Mouse (Mus musculus): ENCODE results near the gene Bcap29. TPM values are rescaled to one million over a fixed set of nuclear protein-coding genes. Genes with fewer than 3 reads are reported as not detected.
"Not testable (repeated sequence)": the region's sequence is repeated elsewhere in the genome, so short reads cannot be mapped to it uniquely, and the experiment has no call there.

Gene Bcap29
- polyA plus RNA-seq, 1 experiment = 0.32 TPM

DNA sequence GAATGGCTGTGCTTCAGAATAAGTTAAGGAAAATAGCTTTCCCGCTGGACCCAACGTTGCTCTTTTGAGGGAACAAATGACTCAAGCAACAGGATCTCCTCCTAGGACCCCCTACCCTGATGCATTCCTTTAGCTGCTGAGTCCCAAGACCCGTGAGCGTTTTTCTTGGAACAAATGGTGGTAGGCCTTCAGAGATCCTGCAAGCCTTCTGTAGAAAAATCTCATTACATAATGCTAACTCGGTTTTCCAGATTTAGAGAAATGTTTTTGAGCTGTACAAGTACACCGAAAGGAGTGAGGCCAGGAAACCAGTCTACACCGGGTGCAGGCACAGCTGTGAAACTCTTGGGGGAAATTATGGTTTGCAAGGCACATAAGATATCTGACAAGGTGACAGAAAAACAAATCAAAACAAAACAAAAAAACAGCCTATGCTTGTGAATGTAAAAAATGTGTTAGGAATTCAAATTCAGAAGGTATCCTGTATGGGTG, 53.1 kb downstream of the Bcap29 start:
- no peaks in the 10 kb centered on the region for H3K36me3 ChIP-seq (ENCODE audit: control insufficient read depth)
- TF ChIP-seq TAL1 (IDR thresholded peaks at IDR 0.05; ENCODE audit: low read length) (no peak), GATA1 (IDR thresholded peaks at IDR 0.05; ENCODE audit: low read length) (no peak)
- H3K4me3 ChIP-seq (replicated peaks) = no peak overlapping the region
- no peaks in the 10 kb centered on the region for H3K27me3 ChIP-seq (ENCODE audit: control insufficient read depth)
- no peaks in the 10 kb centered on the region for H3K4me1 ChIP-seq (ENCODE audit: control insufficient read depth)
- H3K9me3 ChIP-seq (ENCODE audit: control insufficient read depth, low read length) = no peaks in the 10 kb centered on the region; the same call in 1 of the 2 replicates

DNA sequence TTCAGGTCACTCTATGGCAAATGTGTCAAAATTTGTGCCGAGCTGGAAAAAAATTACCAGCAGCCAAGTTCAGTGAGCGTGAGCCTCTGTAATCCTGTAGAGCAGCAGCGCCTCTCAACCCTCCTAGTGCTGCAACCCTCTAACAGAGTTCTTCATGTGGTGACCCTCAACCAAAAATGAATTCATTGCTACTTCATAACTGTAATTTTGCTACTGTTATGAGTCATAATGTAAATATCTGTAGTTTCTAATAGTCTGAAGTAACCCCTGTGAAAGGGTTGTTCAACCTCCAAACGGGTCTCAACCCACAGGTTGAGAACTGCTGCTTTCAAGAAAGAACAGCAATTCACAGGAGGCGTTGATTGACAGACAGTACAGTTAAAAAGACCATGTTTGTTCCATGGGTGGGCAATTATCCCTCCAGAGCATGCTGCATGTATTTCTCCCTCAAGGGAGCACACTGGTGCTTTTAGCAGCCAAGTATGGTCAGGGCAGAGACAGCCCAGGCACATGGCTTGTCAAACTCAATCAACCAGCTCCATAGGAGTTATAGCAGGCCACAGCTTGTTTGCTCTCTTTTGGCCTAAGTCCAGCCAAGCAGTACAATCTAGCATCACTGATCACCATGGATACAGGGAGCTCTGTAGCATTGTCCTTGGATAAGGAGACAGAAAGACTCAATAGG, 53.7 kb downstream of the Bcap29 start:
- no peak overlapping the region for H3K4me3 ChIP-seq (replicated peaks)
- no peaks in the 10 kb centered on the region for H3K36me3 ChIP-seq (ENCODE audit: control insufficient read depth)
- no peaks in the 10 kb centered on the region for H3K4me1 ChIP-seq (ENCODE audit: control insufficient read depth)
- H3K27me3 ChIP-seq (ENCODE audit: control insufficient read depth) = no peaks in the 10 kb centered on the region
- no peaks in the 10 kb centered on the region; the same call in 1 of the 2 replicates for H3K9me3 ChIP-seq (ENCODE audit: control insufficient read depth, low read length)
- TF ChIP-seq TAL1 (IDR thresholded peaks at IDR 0.05; ENCODE audit: low read length) (no peak), GATA1 (IDR thresholded peaks at IDR 0.05; ENCODE audit: low read length) (no peak)

DNA sequence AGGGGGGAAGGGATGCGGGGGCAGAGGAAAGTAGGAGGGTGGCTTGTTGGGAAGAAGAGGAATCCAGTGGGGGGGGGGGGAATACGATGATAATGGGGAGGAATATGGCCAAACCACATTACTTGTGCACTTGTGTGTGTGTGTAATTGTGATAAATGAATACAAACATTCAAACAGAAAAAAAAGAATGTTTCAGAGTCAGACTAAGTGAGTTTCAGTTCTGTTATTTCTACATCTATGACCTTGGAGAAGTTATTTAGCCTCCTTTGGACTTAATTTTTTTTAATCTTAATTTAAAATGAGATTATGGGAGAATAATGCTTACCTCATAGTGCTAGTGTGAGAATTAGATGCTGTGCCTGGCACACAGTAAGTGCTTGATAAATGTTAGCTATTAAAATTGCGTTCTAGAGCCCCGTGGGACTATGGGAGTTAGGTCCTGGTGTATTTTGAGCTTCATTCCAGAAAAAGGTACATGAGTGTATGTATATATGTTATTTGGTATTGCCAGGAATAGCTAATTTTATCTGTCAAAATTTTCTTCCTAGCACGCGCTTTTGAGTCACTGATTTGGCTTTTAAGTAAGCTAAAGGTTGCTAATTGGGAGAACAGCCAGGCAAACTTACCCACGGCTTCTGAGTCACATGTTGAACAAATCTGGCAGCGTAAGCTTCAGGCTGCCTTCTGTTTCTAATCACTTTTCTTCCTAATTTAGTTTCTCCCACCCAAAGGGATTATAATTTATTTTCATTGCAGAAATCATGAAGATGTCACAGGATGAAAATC, 55.6 kb downstream of the Bcap29 start:
- Histone ChIP-seq H3K9me3 (ENCODE audit: control insufficient read depth, low read length) (no peaks in the 10 kb centered on the region; the same call in 1 of the 2 replicates), H3K27me3 (ENCODE audit: control insufficient read depth) (no peaks in the 10 kb centered on the region), H3K4me1 (ENCODE audit: control insufficient read depth) (no peaks in the 10 kb centered on the region), H3K36me3 (ENCODE audit: control insufficient read depth) (no peaks in the 10 kb centered on the region), H3K4me3 (replicated peaks) (no peak overlapping the region)
- TF ChIP-seq TAL1 (IDR thresholded peaks at IDR 0.05; ENCODE audit: low read length) = no peak
- no peak for TF ChIP-seq GATA1 (IDR thresholded peaks at IDR 0.05; ENCODE audit: low read length)

DNA sequence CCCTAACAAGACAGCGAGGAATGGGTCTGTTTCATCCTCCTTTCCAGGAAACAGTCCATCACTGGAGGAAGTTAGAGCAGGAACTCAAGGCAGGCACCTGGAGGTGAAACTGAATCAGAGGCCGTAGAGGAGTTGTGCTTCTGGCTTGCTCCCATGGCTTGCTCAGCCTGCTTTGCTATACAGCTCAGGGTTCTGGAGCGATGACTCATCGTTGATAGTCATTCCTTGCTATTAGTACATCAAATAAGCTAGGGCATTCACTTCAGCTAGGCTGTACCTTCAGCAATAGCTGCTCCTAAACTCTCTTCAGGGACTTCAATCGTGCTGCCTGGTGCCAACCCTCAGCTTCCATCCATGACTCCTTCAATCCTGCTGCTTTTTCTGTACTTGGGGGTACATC, 60.0 kb downstream of the Bcap29 start:
- Histone ChIP-seq H3K27me3 (ENCODE audit: control insufficient read depth) (no peaks in the 10 kb centered on the region), H3K4me1 (ENCODE audit: control insufficient read depth) (no peaks in the 10 kb centered on the region), H3K9me3 (ENCODE audit: control insufficient read depth, low read length) (no peaks in the 10 kb centered on the region; the same call in 1 of the 2 replicates), H3K4me3 (replicated peaks) (no peak overlapping the region), H3K36me3 (ENCODE audit: control insufficient read depth) (no peaks in the 10 kb centered on the region)
- TF ChIP-seq TAL1 (IDR thresholded peaks at IDR 0.05; ENCODE audit: low read length) (no peak), GATA1 (IDR thresholded peaks at IDR 0.05; ENCODE audit: low read length) (no peak)

DNA sequence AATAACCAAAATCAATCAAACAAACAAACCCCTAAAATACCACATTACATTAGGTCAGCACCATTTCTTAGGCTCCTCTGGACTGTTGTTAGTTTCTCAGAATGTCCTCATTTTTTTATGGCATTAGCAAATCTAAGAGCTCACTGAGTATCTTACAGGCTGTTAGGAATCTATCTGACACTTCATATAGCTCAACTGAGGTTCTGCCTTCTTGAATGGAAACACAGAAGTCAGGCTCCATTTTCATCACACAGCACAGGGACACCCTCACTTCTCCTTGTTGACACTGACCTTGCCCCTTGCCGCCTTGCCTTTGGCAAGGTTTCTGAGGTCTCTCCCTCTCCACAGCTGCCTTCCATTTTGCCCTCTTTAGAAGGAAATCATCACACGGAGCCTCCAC, 64.7 kb downstream of the Bcap29 start:
- Histone ChIP-seq H3K4me1 (ENCODE audit: control insufficient read depth) (no peaks in the 10 kb centered on the region), H3K27me3 (ENCODE audit: control insufficient read depth) (no peaks in the 10 kb centered on the region), H3K4me3 (replicated peaks) (no peak overlapping the region), H3K9me3 (ENCODE audit: control insufficient read depth, low read length) (no peaks in the 10 kb centered on the region), H3K36me3 (ENCODE audit: control insufficient read depth) (no peaks in the 10 kb centered on the region)
- TF ChIP-seq GATA1 (IDR thresholded peaks at IDR 0.05; ENCODE audit: low read length) (no peak), TAL1 (IDR thresholded peaks at IDR 0.05; ENCODE audit: low read length) (no peak)

DNA sequence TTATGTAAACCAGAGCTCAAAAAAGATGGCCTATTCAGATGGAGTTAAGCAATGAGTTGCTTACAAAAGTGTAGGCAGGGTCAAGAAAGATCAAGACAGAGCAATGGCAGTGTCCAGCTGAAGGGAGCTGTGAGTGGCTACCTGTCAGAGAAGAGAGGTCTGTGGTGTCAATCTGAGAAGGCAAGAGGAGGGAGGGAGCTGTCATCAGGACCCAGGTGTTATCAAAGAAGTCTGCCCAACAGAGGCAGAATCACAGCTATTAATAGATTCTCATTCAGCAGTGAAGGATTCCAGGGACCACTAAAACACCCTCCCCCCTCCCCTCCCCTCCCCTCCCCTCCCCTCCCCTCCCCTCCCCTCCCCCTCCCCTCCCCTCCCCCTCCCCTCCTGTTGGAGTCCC, 65.8 kb downstream of the Bcap29 start:
- no peaks in the 10 kb centered on the region for H3K27me3 ChIP-seq (ENCODE audit: control insufficient read depth)
- H3K4me3 ChIP-seq (replicated peaks) = no peak overlapping the region
- no peaks in the 10 kb centered on the region for H3K9me3 ChIP-seq (ENCODE audit: control insufficient read depth, low read length)
- TF ChIP-seq TAL1 (IDR thresholded peaks at IDR 0.05; ENCODE audit: low read length) = no peak
- TF ChIP-seq GATA1 (IDR thresholded peaks at IDR 0.05; ENCODE audit: low read length) = no peak
- H3K4me1 ChIP-seq (ENCODE audit: control insufficient read depth) = no peaks in the 10 kb centered on the region
- H3K36me3 ChIP-seq (ENCODE audit: control insufficient read depth) = no peaks in the 10 kb centered on the region

DNA sequence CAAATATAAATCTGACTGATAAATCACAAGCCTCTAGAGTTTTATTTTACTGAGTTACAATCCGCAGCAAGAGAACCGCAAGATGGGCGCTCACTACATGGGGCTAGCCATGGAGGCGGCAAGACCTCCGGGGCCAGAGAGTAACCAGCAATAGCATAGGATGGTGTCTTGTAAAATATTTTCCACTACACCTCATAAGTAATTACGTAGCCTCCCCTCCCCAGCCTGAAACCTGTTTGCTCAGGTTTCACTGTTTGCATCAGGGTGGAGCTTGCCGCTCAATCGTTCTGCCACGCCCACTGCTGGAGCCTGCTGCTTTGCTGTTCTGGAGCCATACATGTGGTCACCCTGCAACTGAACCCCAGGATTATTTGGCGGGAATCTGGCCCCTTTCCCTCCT, 66.9 kb downstream of the Bcap29 start:
- not testable (repeated sequence) for H3K4me1 ChIP-seq (ENCODE audit: control insufficient read depth); H3K36me3 ChIP-seq (ENCODE audit: control insufficient read depth); H3K9me3 ChIP-seq (ENCODE audit: control insufficient read depth, low read length); H3K27me3 ChIP-seq (ENCODE audit: control insufficient read depth); H3K4me3 ChIP-seq (replicated peaks)

DNA sequence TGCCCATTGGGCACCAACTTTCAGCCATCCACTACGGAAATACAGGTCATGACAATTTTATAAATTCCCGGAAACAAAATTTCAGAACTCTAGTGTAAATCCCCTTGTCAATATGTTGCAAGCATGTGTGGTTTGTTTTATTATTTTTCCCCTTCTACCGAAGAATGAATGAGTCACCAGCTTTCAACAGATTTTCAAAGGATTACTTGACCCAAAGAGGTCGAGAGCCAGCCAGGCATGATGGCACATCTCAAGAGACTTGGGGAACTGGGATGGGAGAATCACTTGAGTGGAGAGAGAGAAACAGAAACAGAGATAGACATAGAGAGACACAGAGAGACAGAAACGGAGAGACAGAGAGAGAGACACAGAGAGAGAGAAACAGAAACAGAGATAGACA, 73.7 kb downstream of the Bcap29 start:
- Histone ChIP-seq H3K9me3 (ENCODE audit: control insufficient read depth, low read length) (peaks cover 5% of the 10 kb centered on the region; the same call in 1 of the 2 replicates), H3K36me3 (ENCODE audit: control insufficient read depth) (no peaks in the 10 kb centered on the region), H3K4me1 (ENCODE audit: control insufficient read depth) (peaks cover 3% of the 10 kb centered on the region), H3K4me3 (replicated peaks) (no peak overlapping the region), H3K27me3 (ENCODE audit: control insufficient read depth) (peaks cover 65% of the 10 kb centered on the region)
- TF ChIP-seq GATA1 (IDR thresholded peaks at IDR 0.05; ENCODE audit: low read length) = no peak
- no peak for TF ChIP-seq TAL1 (IDR thresholded peaks at IDR 0.05; ENCODE audit: low read length)

DNA sequence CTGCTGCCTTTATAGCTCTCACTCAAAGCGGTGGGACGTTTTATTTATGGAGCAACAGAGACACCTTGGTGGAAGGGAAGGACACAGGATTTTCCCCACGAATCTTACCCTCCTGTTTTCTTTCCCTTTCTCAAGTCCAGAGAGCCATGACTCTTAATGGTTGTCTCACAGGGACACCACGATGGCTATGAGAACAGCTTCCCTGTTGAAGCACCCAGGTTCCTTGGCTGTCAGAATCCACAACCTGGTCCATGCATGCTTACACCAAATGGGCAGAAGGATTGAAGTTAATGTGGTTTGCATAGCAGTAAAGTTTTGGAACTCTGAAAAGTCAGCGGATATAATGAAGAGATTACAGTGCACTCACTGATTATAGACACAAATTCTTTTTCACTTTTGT, 74.5 kb downstream of the Bcap29 start:
- TF ChIP-seq GATA1 (IDR thresholded peaks at IDR 0.05; ENCODE audit: low read length) (no peak), TAL1 (IDR thresholded peaks at IDR 0.05; ENCODE audit: low read length) (no peak)
- Histone ChIP-seq H3K36me3 (ENCODE audit: control insufficient read depth) (no peaks in the 10 kb centered on the region), H3K27me3 (ENCODE audit: control insufficient read depth) (peaks cover 66% of the 10 kb centered on the region), H3K4me1 (ENCODE audit: control insufficient read depth) (peaks cover 3% of the 10 kb centered on the region), H3K4me3 (replicated peaks) (no peak overlapping the region), H3K9me3 (ENCODE audit: control insufficient read depth, low read length) (peaks cover 5% of the 10 kb centered on the region; the same call in 1 of the 2 replicates)

Measured in erythroblast, embryonic 14.5 days (primary cell).